Mouse (Mus musculus): ENCODE measurements around the gene 1700029F12Rik.
A peak's percentile ranks its signal among the peaks of the same experiment; 100 is the strongest.

Gene 1700029F12Rik

DNA sequence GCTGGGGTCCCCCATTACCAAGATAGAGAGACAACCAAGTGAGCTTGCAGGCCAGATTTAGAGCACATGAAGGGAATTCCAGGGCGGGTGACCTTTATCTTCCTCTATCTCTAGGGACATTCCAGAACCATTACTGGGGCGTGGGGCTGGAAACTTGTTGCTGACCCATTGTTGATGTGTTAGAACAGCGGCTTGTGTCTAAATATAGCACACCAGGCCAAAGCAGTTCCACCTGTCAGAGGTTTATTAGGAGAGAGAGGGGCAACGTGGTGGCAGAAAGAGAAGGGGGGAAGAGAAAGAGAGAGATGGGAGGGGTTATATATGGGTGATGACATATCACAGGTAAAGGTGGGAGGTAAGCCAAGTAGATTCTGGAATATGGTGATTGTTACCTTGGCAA lies 12.3 kb downstream of the 1700029F12Rik start:
- no peak for DNase-seq (ENCODE audit: low read depth)

DNA sequence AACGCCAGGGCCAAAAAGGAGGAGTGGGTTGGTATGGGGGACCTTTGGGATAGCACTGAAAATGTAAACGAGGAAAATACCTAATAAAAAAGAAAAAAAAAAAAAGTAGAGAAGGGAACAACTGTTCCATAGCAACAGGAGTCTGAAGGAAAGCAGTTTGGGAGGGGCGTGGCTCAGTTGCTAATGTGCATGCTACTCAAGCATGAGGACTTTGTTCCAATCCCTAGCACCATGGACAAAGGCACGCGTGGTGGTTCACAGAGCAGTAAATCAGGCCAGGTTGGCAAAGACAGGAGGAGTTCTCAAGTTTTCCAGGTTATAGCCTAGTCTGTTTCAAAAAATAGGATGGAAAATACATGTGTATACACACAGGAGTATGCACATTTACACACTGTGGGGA lies 14.0 kb downstream of the 1700029F12Rik start:
- no peak for DNase-seq (ENCODE audit: low read depth)

DNA sequence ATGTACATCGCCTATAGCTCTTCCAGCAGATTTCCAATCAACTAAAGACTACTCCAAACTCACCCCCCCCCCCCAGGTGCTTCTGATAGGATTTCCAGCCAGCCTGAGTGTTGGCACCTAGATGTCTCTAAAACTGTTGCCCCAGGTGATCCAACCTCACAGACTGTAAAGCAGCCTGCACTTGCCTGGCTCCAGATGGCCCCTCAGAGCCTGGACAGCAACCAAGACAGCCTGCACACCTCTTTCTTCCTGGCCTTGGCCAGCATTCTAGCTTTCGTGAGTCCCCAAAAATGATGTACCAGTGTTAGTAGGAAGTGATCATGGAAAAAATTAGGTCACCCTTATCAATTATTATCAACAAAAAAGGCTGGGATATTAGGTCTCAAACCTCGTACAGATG lies 16.5 kb downstream of the 1700029F12Rik start:
- no peak for DNase-seq (ENCODE audit: low read depth)

DNA sequence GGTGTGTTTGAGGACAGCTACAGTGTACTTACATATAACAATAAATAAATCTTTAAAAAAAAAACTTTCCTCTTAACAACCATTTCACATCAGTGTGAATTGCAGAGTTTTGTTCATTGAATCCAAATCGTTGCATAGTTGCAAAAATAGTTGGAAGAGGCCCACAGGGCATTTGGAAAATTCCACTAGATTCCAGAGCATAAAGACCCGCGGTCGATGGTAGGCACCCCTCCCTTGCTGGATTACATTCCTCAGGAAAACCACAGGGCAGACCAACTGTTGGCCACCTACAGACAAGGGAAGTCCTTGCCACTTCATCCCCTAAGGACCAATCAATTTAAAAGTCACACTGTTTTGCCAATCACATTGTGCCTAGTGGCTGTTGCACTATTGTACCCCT lies 19.8 kb downstream of the 1700029F12Rik start:
- DNase-seq (ENCODE audit: low read depth) = no peak

DNA sequence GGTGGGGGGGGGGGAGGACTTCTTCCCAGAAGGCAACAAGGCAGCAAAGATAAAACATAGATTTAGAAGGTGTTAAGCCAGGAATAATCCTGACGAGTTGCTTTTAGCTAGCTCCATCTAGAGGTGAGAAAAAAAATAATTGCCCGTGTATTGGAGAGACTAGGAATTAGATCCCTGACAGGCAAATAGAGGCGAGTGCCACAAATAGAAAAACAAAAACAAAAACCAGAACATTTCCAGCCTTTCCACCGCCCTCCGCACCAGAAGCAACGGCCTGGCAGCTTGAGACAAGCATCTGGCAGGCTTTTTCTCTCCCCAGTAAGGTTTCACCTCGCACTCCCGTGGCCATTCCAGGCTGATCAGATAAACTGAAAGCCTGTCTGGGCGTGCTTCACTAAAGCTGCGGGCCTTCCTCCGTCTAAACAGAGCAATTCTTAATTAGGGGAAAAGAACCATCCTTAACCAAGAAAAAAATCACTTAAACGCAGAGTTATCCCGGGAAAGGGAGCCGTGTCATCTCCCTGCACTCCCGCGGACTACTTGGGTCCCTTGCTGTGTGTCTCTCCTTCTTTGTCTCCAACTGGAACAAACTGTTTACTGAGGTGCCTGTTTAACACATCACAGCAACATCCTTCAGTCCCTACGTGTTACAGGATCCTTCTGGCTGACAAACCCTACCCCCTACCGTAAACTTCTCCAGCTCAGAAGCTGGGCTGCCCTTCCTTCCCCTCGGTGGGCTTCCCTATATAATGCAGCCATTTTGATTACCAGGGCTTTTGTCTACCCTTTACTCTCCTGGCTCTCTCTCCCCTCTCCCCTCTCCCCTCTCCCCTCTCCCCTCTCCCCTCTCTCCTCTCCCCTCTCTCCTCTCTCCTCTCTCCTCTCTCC lies 25.7 kb downstream of the 1700029F12Rik start:
- DNase-seq (ENCODE audit: low read depth) = peak; percentile 56

DNA sequence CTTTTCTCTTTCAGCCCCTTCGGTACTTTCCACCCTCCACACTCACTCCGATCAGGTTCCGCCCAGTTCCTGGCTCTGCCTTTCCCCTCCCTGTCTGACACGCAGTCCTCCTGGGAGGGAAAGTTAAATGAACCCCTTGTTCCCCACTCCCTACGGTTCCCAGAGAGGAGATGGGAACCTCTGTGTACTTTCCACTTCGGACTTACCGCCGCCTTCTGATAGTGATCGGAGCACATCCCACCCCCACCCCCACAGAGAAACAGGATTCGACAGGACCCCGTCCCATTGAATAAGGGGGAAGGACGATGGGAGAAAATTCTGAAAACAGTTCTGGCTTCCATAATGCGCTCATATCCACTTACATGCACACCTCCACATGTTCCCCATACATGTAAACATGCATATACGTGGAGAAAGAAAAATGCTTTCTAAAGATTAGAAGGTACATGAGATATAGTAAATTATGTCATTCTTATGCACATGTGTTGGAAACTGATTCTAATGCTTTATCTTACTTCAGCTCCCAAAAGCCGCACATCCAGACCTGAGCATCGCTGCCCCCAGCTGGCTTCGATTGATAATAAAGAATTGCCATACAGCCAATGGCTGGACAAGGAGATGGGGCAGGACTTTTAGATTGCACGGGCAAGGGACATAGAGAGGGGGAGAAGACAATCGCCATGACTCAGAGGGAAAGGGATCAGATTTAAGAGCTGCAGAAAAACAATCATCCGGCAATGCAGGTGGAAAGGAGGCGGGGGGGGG lies 26.5 kb downstream of the 1700029F12Rik start:
- DNase-seq (ENCODE audit: low read depth) = peak; percentile 90

DNA sequence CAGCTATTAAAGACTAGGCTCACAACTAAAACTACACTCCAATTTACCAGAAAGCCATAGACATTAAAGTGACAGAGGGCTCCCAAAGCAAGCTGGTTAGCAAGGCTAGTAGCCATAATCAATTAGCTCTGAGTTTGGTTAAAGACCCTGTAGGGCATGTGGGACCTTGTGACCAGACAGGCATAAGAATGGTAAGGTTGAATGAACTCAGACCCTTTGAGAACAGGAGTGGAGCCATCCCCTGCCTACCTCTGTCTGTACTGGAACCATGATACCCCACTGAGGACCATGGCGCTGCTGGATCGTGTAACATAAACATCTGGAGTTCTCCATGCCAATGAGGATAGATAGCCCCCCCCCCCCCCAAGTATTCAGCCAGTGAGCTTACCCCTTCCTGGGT lies 27.4 kb downstream of the 1700029F12Rik start:
- no peak for DNase-seq (ENCODE audit: low read depth)

DNA sequence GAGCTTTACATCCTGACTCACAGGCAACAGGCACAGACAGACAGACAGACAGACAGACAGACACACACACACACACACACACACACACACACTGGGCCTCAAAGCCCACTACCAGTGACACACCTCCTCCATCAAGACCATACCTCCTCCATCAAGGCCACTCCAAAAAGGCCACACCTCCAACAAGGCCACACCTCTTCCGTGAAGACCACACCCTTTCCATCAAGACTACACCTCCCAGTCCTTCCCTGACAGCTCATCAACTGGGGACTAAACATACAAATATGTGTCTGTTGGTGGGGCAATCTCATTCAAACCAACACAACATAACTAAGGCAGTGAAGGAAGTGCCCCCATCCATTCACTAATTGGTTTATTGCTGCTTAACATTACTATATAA lies 37.1 kb downstream of the 1700029F12Rik start:
- DNase-seq (ENCODE audit: low read depth) = no peak

DNA sequence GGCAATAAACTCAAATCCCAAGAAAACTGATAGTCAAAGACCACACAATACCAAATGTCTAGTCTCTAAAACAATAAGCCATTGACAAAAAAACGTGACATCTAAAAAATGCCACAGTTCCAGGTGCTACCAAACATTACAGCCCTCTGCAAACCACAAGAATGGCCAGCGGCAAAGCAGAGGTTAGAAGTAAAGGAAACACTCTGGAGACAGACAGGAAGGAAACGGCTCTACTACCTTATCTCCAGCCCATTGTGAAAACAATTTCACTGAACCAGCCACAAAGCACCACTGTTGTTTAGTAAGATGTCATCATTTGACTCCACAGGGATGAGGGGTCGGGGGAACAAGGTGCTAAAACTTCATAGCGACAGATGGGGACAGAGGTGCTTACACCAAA lies 38.9 kb downstream of the 1700029F12Rik start:
- no peak for DNase-seq (ENCODE audit: low read depth)

DNA sequence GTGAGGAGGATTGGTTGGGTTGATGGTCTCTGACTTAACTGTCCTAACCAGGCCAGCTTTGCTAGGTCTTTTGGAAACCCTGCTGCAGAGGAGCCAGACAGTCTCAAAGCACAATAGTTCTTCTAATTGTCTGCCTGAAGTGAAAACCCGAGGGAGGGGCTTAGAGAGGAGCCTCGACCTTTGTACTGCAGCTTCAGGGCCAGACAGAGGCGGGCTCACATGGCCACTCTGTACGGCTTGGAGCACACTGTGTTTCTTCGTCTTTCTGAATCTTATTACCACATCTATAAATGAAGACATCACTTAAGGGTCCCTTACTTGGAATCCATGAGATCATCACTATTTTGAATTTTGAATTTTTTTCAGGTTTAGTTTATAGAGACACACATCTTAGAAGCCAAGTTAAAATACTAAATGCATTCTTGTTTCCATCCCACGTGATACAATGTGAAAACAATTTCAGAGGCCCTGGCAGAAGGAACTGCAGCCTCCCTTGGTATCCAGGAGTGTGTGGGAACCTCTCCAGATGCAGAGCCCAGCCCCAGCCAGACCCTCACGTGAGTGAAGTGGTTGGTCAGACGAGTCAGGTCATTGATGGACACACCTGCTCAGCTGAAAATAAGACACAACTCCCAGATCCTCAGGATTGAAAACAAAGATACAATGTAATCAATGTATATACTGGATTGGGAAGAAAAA lies 40.7 kb downstream of the 1700029F12Rik start:
- no peak for DNase-seq (ENCODE audit: low read depth)

DNA sequence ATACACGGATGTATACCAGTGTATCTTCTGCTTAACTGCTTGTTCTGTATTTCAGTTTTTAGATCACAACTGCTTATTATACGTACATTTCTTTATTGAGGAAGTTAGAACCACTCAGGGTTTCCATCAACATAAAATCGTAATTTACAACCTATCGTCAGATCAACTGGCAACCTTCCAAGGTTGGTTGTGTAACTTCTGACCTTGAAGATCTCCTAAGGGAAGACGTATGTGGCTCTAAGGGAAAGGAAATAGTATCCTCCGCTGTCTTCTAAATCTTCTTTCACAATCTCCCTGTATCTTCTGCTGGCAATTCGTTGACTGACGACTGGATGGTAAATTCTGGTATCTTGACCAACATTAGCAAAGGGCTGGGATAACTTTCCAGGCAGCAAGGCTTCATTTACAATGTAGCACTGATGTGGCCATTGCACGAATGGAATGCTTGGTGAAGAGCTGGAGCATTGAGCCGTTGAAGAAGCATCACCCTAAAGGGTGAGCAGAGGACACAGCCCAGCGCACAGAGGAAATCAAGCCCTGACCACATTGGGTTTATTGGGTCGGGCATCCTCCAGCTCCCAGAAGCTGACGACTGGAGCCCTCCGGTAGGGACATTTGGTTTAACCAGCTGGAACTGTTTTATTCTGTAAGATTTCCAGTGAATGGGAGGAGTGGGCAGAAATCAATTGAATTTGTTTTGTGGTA lies 43.4 kb downstream of the 1700029F12Rik start:
- no peak for DNase-seq (ENCODE audit: low read depth)

DNA sequence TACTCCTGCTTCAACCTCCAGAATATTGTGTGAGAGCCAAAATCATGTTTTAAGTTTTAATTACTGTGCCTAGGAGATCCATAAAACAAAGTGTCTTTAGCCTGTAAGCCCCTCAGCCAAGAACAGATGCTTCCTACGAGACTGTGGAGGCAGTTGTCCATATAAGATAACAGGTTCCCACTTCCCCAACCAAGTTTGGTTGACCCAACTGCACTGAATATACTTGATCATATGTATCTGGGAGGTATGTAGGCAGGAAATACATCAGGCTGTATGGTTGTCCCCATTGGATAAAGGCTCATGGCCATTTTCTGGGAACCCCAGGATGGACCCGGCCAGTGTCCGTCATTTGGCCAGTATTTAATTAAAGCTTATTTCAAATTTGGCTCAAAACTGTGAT lies 44.1 kb downstream of the 1700029F12Rik start:
- DNase-seq (ENCODE audit: low read depth) = no peak

DNA sequence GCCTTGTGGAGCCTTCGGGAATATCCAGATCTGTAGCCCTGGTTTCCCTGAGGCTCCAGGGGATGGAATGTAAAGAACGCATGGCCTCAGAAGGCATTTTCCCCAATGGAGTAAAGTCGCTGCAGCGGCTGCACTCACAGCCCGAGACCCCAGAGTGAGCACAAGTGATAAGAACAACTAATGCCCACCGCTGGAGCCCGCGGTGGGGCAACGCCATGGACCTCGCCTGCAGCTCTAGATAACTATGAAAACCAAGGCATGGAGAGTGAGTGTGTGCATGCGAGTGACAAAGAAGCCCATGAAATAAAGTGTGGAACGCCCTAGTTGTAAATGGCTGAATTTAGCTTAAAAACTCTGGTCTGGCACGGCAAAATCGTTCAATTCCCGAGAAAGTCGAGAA lies 45.0 kb downstream of the 1700029F12Rik start:
- DNase-seq (ENCODE audit: low read depth) = no peak

DNA sequence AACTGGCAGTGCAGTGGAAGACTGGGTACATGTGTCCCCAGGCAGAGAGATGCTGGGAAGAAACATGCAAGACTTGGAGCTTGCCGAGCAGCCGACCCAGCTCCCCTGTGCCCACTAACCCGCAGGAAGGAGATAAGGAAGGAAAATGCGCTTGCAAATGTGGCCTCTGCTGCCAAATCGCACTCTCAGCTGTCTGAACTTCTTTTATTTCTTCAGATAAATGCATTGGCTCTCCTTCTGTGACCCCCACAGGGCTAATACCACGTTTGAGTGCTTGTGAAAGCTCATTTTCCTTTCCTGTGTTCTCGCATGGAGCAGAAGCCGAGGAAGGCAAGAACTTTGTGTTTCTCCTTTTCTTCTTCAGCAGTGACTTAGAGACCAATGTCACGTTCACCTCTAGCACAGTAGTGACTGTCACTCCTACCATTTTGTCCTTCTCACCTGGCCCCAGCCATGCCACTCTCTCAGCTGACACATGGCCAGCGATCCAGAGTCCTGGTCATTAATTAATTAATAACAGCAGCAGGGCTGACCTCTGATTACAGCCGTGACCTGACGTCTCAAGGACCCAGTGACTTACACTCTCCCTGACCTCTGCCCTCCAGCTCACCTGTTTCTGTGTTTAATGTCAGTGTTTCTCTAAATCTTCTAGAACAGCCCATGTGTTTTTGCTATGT lies 48.4 kb downstream of the 1700029F12Rik start:
- no peak for DNase-seq (ENCODE audit: low read depth)

DNA sequence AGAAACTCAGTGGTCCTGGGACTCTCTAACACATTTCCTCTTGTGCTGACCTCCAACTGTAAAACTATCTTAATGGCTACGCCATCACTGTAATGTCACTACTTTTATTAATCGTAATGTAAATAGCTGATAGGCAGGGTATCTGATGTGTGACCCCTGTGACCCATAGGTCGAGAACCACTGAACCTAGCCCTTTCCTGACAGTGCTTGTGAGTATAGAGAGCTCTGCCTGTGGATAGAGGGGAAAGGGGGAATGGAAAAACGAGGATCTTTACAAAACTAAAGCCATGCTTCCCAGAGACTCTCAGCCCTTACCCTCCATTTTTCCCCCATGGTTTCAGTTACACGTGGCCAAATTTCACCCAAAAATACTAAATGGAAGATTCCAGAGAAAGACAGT lies 49.5 kb downstream of the 1700029F12Rik start:
- DNase-seq (ENCODE audit: low read depth) = no peak

DNA sequence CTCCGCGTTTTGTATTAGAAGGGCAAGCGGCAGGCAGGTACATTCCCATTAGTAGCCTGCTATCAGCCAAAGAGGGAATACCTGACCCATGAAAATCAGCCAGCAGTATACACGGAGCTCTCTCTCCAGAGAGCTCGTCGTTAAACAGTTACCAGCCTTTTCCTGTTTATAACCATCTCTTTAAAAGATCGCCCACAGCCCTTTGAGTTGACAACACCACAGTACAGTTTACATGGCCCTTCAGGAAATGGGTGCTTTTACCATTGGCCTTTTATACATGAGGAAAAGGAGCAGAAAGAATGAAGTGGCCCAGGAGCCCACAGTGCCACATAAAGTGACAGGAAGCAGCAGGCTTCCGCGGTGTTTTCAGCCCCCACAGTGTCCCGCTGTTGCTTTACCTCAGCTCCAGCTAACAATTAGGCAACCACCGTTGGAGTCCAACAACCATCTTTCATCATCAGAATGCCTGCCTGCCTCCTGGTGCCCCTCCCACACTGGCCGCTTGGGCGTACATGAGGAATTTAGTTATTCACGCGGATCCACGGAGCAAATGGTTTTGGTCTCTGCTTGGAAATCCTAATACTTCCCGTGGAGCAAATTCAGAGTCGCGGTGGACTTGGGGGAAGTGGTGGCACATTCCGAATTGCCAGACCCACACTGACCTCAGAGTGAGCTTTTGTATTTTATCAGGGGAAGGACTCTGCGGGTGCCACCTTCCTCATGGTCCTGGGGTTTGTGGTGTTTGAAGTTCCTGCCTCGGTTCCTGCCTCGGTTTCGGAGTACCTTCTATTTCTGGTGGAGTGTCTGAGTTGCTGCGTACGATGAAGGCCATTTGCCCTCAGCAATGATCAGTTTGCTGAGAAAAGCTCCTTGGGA lies 50.7 kb downstream of the 1700029F12Rik start:
- no peak for DNase-seq (ENCODE audit: low read depth)

DNA sequence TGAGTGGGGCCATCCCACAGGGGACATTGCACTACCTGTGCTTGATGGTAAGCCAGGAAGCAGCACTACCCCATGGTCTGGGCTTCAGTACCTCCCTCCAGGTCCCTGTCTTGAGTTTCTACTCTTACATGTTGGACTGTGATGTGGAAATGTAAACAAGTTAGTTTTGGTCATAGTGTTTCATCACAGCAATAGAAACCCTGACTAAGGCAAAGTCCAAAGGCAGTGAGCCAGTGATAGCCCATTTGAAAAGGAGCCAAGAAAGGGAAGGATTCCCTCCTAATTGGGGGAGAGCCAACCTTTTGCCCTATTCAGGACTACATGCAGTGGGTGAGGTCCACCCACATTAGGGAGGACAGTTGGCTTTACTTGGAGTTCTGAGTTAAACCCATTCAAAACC lies 53.6 kb downstream of the 1700029F12Rik start:
- DNase-seq (ENCODE audit: low read depth) = no peak

DNA sequence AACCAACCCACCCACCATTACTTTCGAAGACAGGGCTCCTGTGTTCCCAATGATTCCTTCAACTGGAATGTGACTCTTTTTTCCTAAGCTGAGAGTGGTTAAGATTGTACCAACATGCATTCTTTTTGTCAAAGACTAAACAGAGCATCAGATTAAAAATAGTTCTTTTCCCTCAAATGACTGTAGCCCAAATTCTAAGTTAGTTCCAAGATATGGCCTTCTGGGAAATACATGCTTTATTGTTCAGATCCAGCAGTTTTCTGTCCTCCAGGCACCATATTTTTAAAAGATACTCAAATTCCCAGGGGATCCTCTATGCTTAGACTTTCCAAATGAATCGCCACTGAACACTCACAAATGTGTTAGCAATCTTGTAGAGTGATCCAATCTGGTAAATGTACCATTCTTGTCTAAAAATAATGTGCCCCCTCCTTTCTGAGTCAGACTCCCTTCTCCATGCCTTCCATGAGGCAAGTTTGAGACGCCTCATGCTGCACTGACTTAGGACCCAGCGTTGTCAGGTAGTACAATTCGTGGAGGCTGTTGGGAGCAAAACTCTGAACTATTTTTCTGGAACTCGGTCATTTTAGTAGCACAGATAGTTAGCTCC lies 57.1 kb downstream of the 1700029F12Rik start:
- no peak for DNase-seq (ENCODE audit: low read depth)

DNA sequence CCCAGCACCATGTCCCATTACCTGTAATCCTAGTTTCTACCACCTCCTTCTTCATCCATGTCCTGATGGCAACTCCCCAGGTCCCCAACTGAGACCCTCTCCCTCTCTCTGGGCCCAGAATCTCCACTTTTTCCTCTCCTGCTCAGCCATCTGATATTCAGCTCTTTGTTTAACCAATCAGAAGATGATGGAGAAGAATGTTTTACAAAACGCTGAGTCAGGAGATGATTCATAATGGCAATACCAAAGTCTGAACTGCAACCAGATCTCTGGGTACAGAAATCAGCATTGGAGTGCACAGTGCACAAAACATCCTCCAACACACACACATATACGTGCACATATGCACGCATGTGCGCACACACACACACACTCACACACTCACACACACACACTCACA lies 60.8 kb downstream of the 1700029F12Rik start:
- DNase-seq (ENCODE audit: low read depth) = no peak

Data from c-Kit-positive CD71-positive TER-119-negative erythroid progenitor cells, embryonic 14.5 days (primary cell).